Mouse (Mus musculus) forebrain, embryonic 12.5 days (tissue): ENCODE measurements around the gene Serinc3. TPM values are rescaled to one million over a fixed set of nuclear protein-coding genes. Genes with fewer than 3 reads are reported as not detected.

Source experiments
- ATAC-seq: fragments of 200-750 bp; cut with Nextera tagmentation; 2 replicates; pipeline ENCODE4 v1.8.0; 2017; ENCODE audit warnings: moderate TSS enrichment; ENCODE audit not compliant: low FRiP score
- H3K27ac ChIP-seq: fragments of 300-500 bp; sonication (generic); 2 replicates; pipeline ENCODE4 v1.5.1; 2016; ENCODE audit warnings: mild to moderate bottlenecking
- H3K27me3 ChIP-seq: fragments of 300-500 bp; sonication (generic); 2 replicates; pipeline ENCODE4 v1.6.1; 2016; ENCODE audit warnings: mild to moderate bottlenecking
- H3K36me3 ChIP-seq: fragments of 300-500 bp; sonication (generic); replicated peaks from 2 replicates; pipeline ENCODE4 v1.6.1; 2016; ENCODE audit warnings: mild to moderate bottlenecking
- H3K4me1 ChIP-seq: fragments of 300-500 bp; sonication (generic); 2 replicates; pipeline ENCODE4 v1.6.1; 2016
- H3K4me2 ChIP-seq: fragments of 300-500 bp; sonication (generic); 2 replicates; pipeline ENCODE4 v1.6.1; 2016; ENCODE audit warnings: mild to moderate bottlenecking, moderate library complexity
- H3K4me3 ChIP-seq: fragments of 300-500 bp; sonication (generic); replicated peaks from 2 replicates; pipeline ENCODE4 v1.5.1; 2016; ENCODE audit warnings: mild to moderate bottlenecking
- H3K9ac ChIP-seq: fragments of 300-500 bp; sonication (generic); 2 replicates; pipeline ENCODE4 v1.6.1; 2016; ENCODE audit warnings: mild to moderate bottlenecking
- H3K9me3 ChIP-seq: fragments of 300-500 bp; sonication (generic); 2 replicates; pipeline ENCODE4 v1.6.1; 2016
- WGBS: fragments of 180-500 bp; shearing (Covaris S2); methylation state at CpG from one replicate; pipeline ENCODE4 v1.1.7; 2016; 5-methylcytosine and 5-hydroxymethylcytosine counted together
- polyA plus RNA-seq: library from polyadenylated mRNA; unstranded; fragments of >200 nt; fragmentation: Nextera tagmentation; extraction: Ambion mirVana; gene quantifications from 2 replicates; pipeline ENCODE4 v1.2.1, GENCODE M21; 2016

Serinc3 gene
- polyA plus RNA-seq, 1 experiment from 2014 or later, result 32.1 TPM

DNA sequence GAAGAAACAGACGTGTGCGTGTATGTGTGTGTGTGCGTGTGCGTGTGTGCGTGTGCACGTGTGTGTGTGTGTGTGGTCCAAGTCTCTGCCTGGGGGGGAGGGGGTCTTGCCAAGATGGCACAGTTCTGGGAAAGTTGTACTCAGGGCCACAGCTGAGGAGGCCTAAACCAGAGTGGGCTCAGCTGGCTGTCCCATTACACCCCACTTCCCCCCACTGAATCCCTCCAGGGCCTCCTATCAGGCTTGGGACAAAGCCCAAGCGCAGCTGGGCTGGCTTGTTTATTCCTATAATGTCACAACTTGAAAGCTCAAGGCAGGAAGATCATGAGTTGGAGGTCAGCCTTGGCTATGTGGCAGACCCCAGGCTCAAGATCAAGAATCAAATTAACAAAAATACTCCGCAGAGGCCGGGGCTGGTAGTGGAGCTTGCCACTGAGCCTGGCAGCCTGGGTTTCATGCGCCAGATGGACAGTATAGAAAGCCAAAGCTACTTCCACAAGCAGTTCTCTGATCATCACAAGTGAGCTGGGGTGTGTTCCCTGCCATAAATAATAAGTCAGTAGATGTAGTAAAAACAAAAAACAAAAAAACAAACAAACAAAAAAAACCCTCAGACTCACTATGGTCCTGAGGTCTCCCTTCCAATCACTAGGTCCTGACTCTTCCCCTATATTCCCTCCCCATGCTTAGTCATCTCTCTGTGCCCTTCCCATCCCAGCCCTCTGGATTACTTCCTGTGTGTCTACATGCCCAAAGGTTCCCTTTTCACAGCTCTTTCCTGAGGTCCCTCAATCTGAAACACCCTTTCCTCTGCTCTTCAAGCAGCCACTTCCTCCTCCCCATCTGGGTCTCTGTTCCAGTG, 61.5 kb downstream of the Serinc3 start:
- no peak for ATAC-seq
- 92% methylated on average over 10 of the region's 10 CpGs for WGBS
- Histone ChIP-seq H3K36me3 (no peaks in the 10 kb centered on the region), H3K4me3 (no peak overlapping the region), H3K9ac (no peak overlapping the region), H3K4me2 (no peak overlapping the region), H3K4me1 (no peaks in the 10 kb centered on the region), H3K9me3 (no peaks in the 10 kb centered on the region), H3K27ac (no peak overlapping the region), H3K27me3 (no peaks in the 10 kb centered on the region)

DNA sequence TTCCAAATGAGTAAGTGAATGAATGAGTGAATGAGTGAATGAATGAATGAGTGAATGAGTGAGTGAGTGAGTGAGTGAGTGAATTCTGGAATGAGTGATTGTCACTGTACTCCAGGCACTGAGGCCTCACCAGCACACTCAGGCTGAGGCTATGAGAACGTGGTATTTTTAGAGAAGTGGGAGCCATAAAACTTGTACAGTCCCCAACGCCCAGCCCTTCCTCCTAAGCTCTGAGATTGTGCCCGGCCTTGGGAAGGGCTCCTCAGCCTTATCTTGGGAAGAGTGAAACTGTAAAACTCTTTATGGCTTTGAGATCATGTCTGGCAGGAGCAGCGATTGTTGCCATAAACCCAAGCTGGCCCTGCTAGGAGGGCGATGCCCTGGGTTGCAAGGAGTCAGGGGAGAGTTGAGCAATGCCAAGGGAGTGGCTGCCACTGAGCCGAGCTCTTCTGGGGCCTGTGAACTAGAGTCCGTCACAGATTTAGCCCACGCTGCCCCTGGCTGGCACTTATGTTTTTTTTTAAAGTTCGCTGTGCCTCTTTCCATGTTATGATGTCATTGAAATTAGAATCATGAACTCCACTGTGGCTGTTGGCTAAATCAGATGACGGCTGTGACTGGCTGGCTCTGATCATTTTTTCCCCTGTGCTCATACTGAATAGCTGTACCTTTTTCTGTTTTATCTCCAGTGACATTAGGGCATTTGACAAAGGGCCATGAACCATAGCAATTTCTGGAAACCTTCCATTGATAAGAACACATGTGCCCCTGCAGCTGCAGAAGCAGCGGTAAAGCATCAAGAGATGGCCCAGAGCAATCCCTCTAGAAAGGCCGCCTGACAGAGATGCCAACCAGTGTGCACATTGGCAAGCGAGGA, 64.6 kb downstream of the Serinc3 start:
- H3K4me1 ChIP-seq, result no peaks in the 10 kb centered on the region
- H3K27ac ChIP-seq, result no peak overlapping the region
- H3K36me3 ChIP-seq, result no peaks in the 10 kb centered on the region
- no peak overlapping the region for H3K4me3 ChIP-seq
- H3K9me3 ChIP-seq, result no peaks in the 10 kb centered on the region
- H3K27me3 ChIP-seq, result no peaks in the 10 kb centered on the region
- no peak overlapping the region for H3K4me2 ChIP-seq
- WGBS, result 88% methylated on average over 13 of the region's 13 CpGs
- H3K9ac ChIP-seq, result no peak overlapping the region
- no peak for ATAC-seq

DNA sequence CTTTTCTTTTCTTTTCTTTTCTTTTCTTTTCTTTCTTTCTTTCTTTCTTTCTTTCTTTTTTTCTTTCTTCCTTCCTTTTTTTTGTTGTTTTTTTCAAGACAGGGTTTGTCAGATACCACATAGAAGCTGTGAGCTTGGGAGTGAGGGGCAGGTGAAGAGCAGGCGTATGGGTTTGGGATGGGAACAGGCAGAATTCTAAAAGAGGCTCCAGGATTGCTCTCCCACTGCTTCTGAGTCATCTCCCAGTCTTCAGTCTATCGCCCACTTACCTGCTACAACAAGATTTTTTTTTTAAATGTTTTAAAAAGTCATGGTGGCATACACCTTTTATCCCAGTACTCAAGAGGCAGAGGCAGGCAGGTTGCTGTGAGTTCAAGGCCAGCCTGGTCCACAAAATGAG, 66.9 kb downstream of the Serinc3 start:
- Histone ChIP-seq H3K27ac (no peak overlapping the region), H3K4me2 (no peak overlapping the region), H3K9ac (no peak overlapping the region), H3K9me3 (no peaks in the 10 kb centered on the region), H3K36me3 (no peaks in the 10 kb centered on the region), H3K27me3 (no peaks in the 10 kb centered on the region), H3K4me1 (no peaks in the 10 kb centered on the region), H3K4me3 (no peak overlapping the region)
- ATAC-seq, result no peak
- WGBS, result 85% methylated on average over 2 of the region's 2 CpGs

GRCm38 (mm10) chr2:163575248-163575647, 69.7 kb downstream of the Serinc3 start:
- Histone ChIP-seq H3K4me3 (no peak overlapping the region), H3K27me3 (no peaks in the 10 kb centered on the region), H3K9ac (no peak overlapping the region), H3K27ac (no peak overlapping the region), H3K9me3 (no peaks in the 10 kb centered on the region), H3K4me2 (no peak overlapping the region), H3K36me3 (no peaks in the 10 kb centered on the region), H3K4me1 (no peaks in the 10 kb centered on the region)
- WGBS, result 51% methylated on average over 11 of the region's 11 CpGs
- no peak for ATAC-seq

DNA sequence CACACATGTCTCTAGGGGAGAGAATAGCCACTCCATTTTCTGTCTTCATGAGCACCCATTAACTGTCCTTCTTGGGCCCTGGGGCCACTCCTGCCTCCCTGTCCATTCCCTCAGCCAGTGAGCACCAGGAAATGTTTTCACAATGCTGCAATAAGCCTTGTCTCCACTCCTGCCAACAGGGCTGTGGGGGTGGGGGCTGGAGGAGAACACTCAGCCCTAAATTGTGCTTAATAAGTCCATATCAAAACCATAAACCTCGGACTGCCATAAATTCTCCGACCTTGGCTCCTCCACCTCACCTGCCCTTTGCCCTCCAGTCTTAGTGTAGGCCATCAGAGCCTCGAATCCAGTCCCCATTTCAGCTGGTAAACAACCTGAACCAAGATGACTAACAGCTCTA, 70.6 kb downstream of the Serinc3 start:
- Histone ChIP-seq H3K4me3 (no peak overlapping the region), H3K9me3 (no peaks in the 10 kb centered on the region), H3K4me2 (no peak overlapping the region), H3K4me1 (no peaks in the 10 kb centered on the region), H3K27ac (no peak overlapping the region), H3K9ac (no peak overlapping the region), H3K36me3 (no peaks in the 10 kb centered on the region), H3K27me3 (no peaks in the 10 kb centered on the region)
- 82% methylated on average over 3 of the region's 3 CpGs for WGBS
- no peak for ATAC-seq

Other genes with a start within 250 kb of the Serinc3 start
- 0.18 and 0.24 TPM in 2 replicates for gene Jph2, start 247.1 kb downstream of the Serinc3 start, polyA plus RNA-seq
- 74.5 and 77.0 TPM in 2 replicates for gene Oser1, start 220.4 kb downstream of the Serinc3 start, polyA plus RNA-seq
- 54.7 and 56.5 TPM in 2 replicates for gene Gdap1l1, start 206.7 kb downstream of the Serinc3 start, polyA plus RNA-seq
- 11.5 and 11.7 TPM in 2 replicates for gene Fitm2, start 172.5 kb downstream of the Serinc3 start, polyA plus RNA-seq
- gene R3hdml, start 152.8 kb downstream of the Serinc3 start, polyA plus RNA-seq, result not detected in 2 replicates
- gene Hnf4a, start 138.3 kb downstream of the Serinc3 start, polyA plus RNA-seq, result not detected in 2 replicates
- gene Ttpal, start 42.8 kb downstream of the Serinc3 start, polyA plus RNA-seq, result 49.4 and 49.8 TPM in 2 replicates
- gene Pkig, start 13.3 kb upstream of the Serinc3 start, polyA plus RNA-seq, result 156 and 158 TPM in 2 replicates
- 7.3 and 7.9 TPM in 2 replicates for gene Ada, start 105.1 kb upstream of the Serinc3 start, polyA plus RNA-seq
- gene Ccn5, start 175.7 kb upstream of the Serinc3 start, polyA plus RNA-seq, result 0.15 and 0.28 TPM in 2 replicates
- gene Kcnk15, start 208.5 kb upstream of the Serinc3 start, polyA plus RNA-seq, result not detected in 2 replicates